Mouse (Mus musculus) urinary bladder, postnatal 14 days (tissue): ENCODE results near the gene Slitrk2.

Experiments used
- DNase-seq: peaks from one replicate; pipeline ENCODE4 v3.0.0; 2021; ENCODE audit warnings: low spot score

Gene Slitrk2

DNA sequence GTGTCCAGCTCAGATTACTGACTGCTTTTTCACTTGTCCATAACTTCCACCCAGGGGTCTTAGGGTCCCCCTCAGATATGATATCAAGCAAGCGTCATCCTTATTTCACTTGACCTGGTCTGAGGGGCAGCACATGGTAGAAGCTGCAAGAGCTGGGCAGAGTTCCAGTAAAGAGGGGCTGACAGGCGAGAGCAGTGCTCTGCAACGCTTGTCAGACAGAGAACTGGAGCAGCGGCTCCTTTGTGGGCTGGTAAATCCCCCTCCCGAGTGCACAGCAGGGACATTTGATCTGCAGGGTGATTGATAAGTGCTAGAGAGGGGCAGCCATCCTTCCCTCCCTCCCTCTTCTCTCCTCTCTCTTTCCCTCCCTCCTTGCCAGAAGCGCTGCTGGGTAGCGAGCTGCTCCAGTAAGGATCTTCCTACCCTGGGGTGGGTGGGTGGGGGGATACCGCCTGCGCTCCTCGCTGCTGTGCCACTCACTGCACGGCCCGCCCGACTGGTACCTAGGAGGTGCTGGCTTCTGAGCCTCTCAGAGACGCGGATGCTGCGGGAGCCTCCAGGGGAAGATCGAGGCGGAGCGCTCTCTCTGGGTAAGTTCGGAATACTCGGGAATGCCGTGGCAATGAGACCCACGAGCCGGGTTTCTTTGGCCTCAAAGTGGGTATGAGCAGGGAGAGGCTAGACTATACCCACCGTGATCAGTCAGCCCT is at the start of gene Slitrk2:
Slitrk2 (plus strand) TSS at position 408 of the 710 bp plus-strand sequence.
- DNase-seq: no peak

DNA sequence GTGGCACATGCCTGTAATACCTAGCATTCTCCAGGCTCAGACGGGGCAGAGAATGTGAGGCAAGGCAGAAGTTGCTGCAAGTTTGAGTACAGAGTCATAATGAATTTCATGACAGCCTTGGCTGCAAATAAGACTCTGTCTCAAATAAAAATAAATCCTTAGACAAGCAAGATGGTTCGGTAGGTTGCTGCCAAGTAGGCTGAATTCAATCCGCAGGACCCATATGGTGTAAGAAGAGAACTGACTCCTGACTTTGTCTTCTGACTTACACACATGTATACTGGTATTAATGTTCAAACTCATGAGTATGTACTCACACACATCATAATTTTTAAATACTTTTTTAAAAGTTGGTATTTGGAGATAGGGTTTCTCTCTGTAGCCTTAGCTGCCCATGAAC is 43.6 kb upstream of the Slitrk2 start:
- no peak for DNase-seq

DNA sequence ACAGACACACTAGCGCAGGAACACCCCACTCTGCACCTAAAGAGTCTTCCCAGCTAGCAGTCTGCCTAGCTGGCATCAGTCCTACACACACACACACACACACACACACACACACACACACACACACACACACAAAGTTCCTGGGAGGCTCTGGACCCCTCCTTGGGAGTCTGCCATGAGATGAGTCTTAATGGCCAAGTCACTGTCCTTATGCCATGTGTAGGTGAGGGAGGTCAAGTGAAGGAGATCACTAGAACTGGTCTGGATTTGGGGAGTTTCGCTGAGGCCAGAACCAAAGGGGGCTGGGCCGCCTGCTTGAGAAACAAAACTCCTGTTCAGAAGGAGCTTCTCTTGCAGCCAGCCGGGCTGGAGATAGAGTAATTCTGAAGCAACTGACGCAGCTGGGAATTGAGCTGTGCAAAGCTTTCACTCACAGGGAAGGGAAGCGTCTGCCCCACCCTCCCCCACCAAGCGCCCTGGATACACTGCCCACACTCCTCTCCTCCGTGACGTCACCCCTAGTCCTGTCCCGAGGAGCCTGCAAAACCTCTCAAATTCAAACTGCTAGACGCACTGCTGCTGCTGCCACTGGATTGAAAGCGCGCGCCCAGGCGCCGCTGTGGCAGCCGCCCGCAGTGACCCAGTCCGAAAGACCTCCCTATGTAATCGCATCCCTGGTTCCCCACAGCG is 3.5 kb downstream of the Slitrk2 start:
- DNase-seq: peak; percentile 9

DNA sequence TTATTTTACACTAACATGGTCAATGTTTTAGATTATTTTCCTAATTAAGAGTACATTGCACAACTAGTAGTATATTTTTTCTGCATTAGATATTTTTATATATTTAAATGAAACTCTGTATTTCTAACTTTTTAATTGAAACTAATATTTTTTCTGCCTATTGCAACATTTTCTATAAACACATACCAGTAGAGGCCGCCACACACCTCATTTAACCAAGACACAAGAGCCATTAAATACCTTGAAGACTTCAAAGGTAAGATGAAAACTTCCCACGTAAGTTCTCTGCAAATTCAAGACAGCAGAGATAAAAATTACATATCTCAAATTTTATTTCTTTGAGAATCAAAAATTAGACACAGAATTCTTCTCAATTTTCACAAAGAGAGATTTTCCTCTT is 8.2 kb downstream of the Slitrk2 start:
- no peak for DNase-seq

DNA sequence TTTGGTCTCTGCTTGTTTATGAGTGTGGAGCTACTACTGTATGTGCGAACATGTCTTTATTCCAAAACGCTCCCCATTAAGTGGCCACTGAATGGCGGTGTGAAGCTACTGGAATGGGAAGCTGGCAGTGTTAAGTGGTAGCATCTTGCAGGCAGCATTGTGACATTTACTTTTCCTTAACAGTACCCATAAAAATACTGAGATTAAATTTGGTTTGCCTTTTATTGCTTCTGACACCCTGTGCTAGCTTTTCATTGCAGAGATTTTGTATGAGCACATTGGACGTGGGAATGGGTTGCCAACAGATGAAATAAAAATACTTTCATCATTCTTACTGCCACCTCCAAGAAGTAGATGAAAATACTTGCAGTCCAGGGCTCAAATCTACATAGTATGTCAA is 27.8 kb downstream of the Slitrk2 start:
- DNase-seq: no peak

DNA sequence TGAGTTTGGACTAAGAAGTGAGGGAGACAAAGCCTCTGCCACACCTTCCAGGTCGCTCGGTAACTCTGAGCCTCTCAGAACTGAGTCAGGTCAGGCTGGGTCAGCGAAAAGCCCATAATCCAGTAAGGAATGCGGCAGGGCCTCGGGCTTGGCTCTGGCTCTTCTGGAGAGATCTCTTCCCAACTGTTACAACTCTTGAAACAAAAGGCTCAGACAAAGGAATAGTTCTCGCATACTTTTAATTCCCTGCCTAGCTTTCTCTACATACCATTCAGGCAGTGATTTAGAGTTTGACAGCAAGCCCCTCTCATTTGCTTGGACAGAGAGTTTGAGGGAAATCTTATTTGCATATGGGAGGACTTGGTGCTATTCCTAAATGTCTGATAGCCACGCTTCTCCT is 29.5 kb downstream of the Slitrk2 start:
- no peak for DNase-seq
